Mouse (Mus musculus) forebrain, embryonic 15.5 days (tissue): ENCODE measurements at regions not wholly inside any gene's neighbourhood (a gene's known extent, or its start where the extent isn't known, plus 50 kb on each side); places are given as distances from the start of the nearest gene placed in this dataset.
A peak's percentile ranks its signal among the peaks of the same experiment; 100 is the strongest.
"Not testable (repeated sequence)": the region's sequence is repeated elsewhere in the genome, so short reads cannot be mapped to it uniquely, and the experiment has no call there.

ENCODE experiments used
- ATAC-seq: fragments of 200-750 bp; cut with Nextera tagmentation; replicated peaks from 2 replicates; pipeline ENCODE4 v1.8.0; 2017; ENCODE audit warnings: mild to moderate bottlenecking, moderate TSS enrichment, moderate library complexity
- H3K27ac ChIP-seq: fragments of 300-500 bp; sonication (generic); replicated peaks from 2 replicates; pipeline ENCODE4 v1.5.1; 2015; ENCODE audit warnings: mild to moderate bottlenecking, inconsistent platforms
- H3K27me3 ChIP-seq: fragments of 300-500 bp; sonication (generic); 2 replicates; pipeline ENCODE4 v1.6.1; 2015; ENCODE audit warnings: inconsistent platforms
- H3K36me3 ChIP-seq: fragments of 300-500 bp; sonication (generic); 2 replicates; pipeline ENCODE4 v1.6.1; 2015; ENCODE audit warnings: mild to moderate bottlenecking, inconsistent platforms
- H3K4me1 ChIP-seq: fragments of 300-500 bp; sonication (generic); 2 replicates; pipeline ENCODE4 v1.6.1; 2015; ENCODE audit warnings: inconsistent platforms
- H3K4me2 ChIP-seq: fragments of 300-500 bp; sonication (generic); replicated peaks from 2 replicates; pipeline ENCODE4 v1.6.1; 2015; ENCODE audit warnings: mild to moderate bottlenecking, inconsistent platforms
- H3K4me3 ChIP-seq: fragments of 300-500 bp; sonication (generic); 2 replicates; pipeline ENCODE4 v1.5.1; 2015; ENCODE audit warnings: mild to moderate bottlenecking, inconsistent platforms
- H3K9ac ChIP-seq: fragments of 300-500 bp; sonication (generic); replicated peaks from 2 replicates; pipeline ENCODE4 v1.6.1; 2015; ENCODE audit warnings: mild to moderate bottlenecking, inconsistent platforms
- H3K9me3 ChIP-seq: fragments of 300-500 bp; sonication (generic); 2 replicates; pipeline ENCODE4 v1.6.1; 2016; ENCODE audit warnings: inconsistent platforms
- WGBS: fragments of 180-500 bp; shearing (Covaris S2); methylation state at CpG from one replicate; pipeline ENCODE4 v1.1.7; 2015; ENCODE audit warnings: mixed read lengths; 5-methylcytosine and 5-hydroxymethylcytosine counted together

- no peak for ATAC-seq
Observed at GRCm38 (mm10) chrX:77410812-77411211, 100.0 kb upstream of the Tbl1x start.

GRCm38 (mm10) chrX:77414156-77414555, 96.7 kb upstream of the Tbl1x start:
- ATAC-seq: no peak
- H3K4me1 ChIP-seq: no peaks in the 10 kb centered on the region
- no peaks in the 10 kb centered on the region for H3K9me3 ChIP-seq
- H3K4me2 ChIP-seq: no peak overlapping the region
- H3K27me3 ChIP-seq: no peaks in the 10 kb centered on the region
- H3K27ac ChIP-seq: no peak overlapping the region
- no peak overlapping the region for H3K9ac ChIP-seq
- H3K4me3 ChIP-seq: no peak overlapping the region
- H3K36me3 ChIP-seq: no peaks in the 10 kb centered on the region

More at GRCm38 (mm10) chrX:77410812-77411211, 100.0 kb upstream of the Tbl1x start:
- no peaks in the 10 kb centered on the region for H3K27me3 ChIP-seq
- H3K36me3 ChIP-seq: no peaks in the 10 kb centered on the region
- no peak overlapping the region for H3K4me2 ChIP-seq
- no peak overlapping the region for H3K4me3 ChIP-seq
- no peaks in the 10 kb centered on the region for H3K4me1 ChIP-seq
- no peak overlapping the region for H3K27ac ChIP-seq
- no peaks in the 10 kb centered on the region for H3K9me3 ChIP-seq
- no peak overlapping the region for H3K9ac ChIP-seq

GRCm38 (mm10) chrX:77417766-77418165, 93.0 kb upstream of the Tbl1x start:
- H3K4me1 ChIP-seq: no peaks in the 10 kb centered on the region
- no peak overlapping the region for H3K9ac ChIP-seq
- no peaks in the 10 kb centered on the region for H3K27me3 ChIP-seq
- no peak overlapping the region for H3K4me3 ChIP-seq
- H3K36me3 ChIP-seq: no peaks in the 10 kb centered on the region
- no peaks in the 10 kb centered on the region for H3K9me3 ChIP-seq
- ATAC-seq: no peak
- no peak overlapping the region for H3K27ac ChIP-seq
- H3K4me2 ChIP-seq: no peak overlapping the region

GRCm38 (mm10) chrX:77422206-77422605, 88.6 kb upstream of the Tbl1x start:
- Histone ChIP-seq H3K9me3 (no peaks in the 10 kb centered on the region), H3K9ac (no peak overlapping the region), H3K36me3 (no peaks in the 10 kb centered on the region), H3K27me3 (no peaks in the 10 kb centered on the region), H3K4me3 (no peak overlapping the region), H3K27ac (no peak overlapping the region), H3K4me1 (no peaks in the 10 kb centered on the region), H3K4me2 (no peak overlapping the region)
- no peak for ATAC-seq
- WGBS: 85% methylated on average over 2 of the region's 2 CpGs

GRCm38 (mm10) chrX:77424792-77425727, 85.8 kb upstream of the Tbl1x start:
- Histone ChIP-seq H3K4me3 (no peak overlapping the region), H3K4me2 (no peak overlapping the region), H3K27me3 (no peaks in the 10 kb centered on the region), H3K9ac (no peak overlapping the region), H3K36me3 (no peaks in the 10 kb centered on the region), H3K9me3 (no peaks in the 10 kb centered on the region), H3K27ac (no peak overlapping the region), H3K4me1 (no peaks in the 10 kb centered on the region)
- WGBS: 90% methylated on average over 3 of the region's 3 CpGs
- ATAC-seq: no peak

- H3K36me3 ChIP-seq, H3K4me1 ChIP-seq, ATAC-seq, H3K27ac ChIP-seq, H3K4me3 ChIP-seq, H3K4me2 ChIP-seq, H3K9ac ChIP-seq, H3K27me3 ChIP-seq, H3K9me3 ChIP-seq: not testable (repeated sequence)
- WGBS: 62% methylated on average over 3 of the region's 3 CpGs
Observed at GRCm38 (mm10) chrX:77425728-77426102, 85.1 kb upstream of the Tbl1x start.

- not testable (repeated sequence) for ATAC-seq, H3K27ac ChIP-seq
Observed at GRCm38 (mm10) chrX:77426836-77427235, 84.0 kb upstream of the Tbl1x start.

GRCm38 (mm10) chrX:77432001-77432565, 78.7 kb upstream of the Tbl1x start:
- Histone ChIP-seq H3K4me3 (no peak overlapping the region), H3K36me3 (no peaks in the 10 kb centered on the region), H3K9ac (no peak overlapping the region), H3K27ac (peak overlapping the region; percentile 82), H3K27me3 (no peaks in the 10 kb centered on the region), H3K4me1 (peaks cover 9% of the 10 kb centered on the region; the same call in 1 of the 2 replicates), H3K4me2 (no peak overlapping the region), H3K9me3 (no peaks in the 10 kb centered on the region)
- WGBS: 57% methylated on average over 2 of the region's 2 CpGs
- ATAC-seq: no peak

More at GRCm38 (mm10) chrX:77426836-77427235, 84.0 kb upstream of the Tbl1x start:
- not testable (repeated sequence) for H3K9ac ChIP-seq, H3K4me1 ChIP-seq, H3K4me3 ChIP-seq, H3K27me3 ChIP-seq, H3K36me3 ChIP-seq, H3K9me3 ChIP-seq, H3K4me2 ChIP-seq
- 70% methylated on average over 6 of the region's 6 CpGs for WGBS

GRCm38 (mm10) chrX:77432846-77433810, 77.7 kb upstream of the Tbl1x start:
- WGBS: 21% methylated on average over 29 of the region's 29 CpGs
- Histone ChIP-seq H3K9me3 (no peaks in the 10 kb centered on the region), H3K27ac (peak overlapping the region; percentile 82), H3K36me3 (no peaks in the 10 kb centered on the region), H3K27me3 (no peaks in the 10 kb centered on the region), H3K4me2 (peak overlapping the region; percentile 33; the same call in 1 of the 2 replicates), H3K4me1 (peaks cover 9% of the 10 kb centered on the region; the same call in 1 of the 2 replicates), H3K9ac (no peak overlapping the region), H3K4me3 (peak overlapping the region; percentile 20; the same call in 1 of the 2 replicates)
- ATAC-seq: peak; percentile 95

- Histone ChIP-seq H3K36me3 (no peaks in the 10 kb centered on the region), H3K4me3 (peak overlapping the region; percentile 20; the same call in 1 of the 2 replicates), H3K27ac (peak overlapping the region; percentile 82), H3K4me2 (peak overlapping the region; percentile 33; the same call in 1 of the 2 replicates), H3K27me3 (no peaks in the 10 kb centered on the region), H3K4me1 (peaks cover 9% of the 10 kb centered on the region; the same call in 1 of the 2 replicates), H3K9me3 (no peaks in the 10 kb centered on the region), H3K9ac (no peak overlapping the region)
- WGBS: 13% methylated on average over 3 of the region's 3 CpGs
- ATAC-seq: no peak; the same call in 1 of the 2 replicates
Observed at GRCm38 (mm10) chrX:77433811-77434192, 77.0 kb upstream of the Tbl1x start.

- Histone ChIP-seq H3K36me3 (no peaks in the 10 kb centered on the region), H3K27me3 (no peaks in the 10 kb centered on the region), H3K4me1 (peaks cover 3% of the 10 kb centered on the region; the same call in 1 of the 2 replicates), H3K4me2 (no peak overlapping the region), H3K27ac (peak overlapping the region; percentile 33; the same call in 1 of the 2 replicates), H3K4me3 (no peak overlapping the region), H3K9ac (no peak overlapping the region), H3K9me3 (no peaks in the 10 kb centered on the region)
- ATAC-seq: peak; percentile 68
- 21% methylated on average over 3 of the region's 3 CpGs for WGBS
Observed at GRCm38 (mm10) chrX:77443852-77444492, 66.8 kb upstream of the Tbl1x start.
